Mouse (Mus musculus): ENCODE results near the gene Palm3. TPM values are rescaled to one million over a fixed set of nuclear protein-coding genes. Genes with fewer than 3 reads are reported as not detected.
"Not testable (repeated sequence)": the region's sequence is repeated elsewhere in the genome, so short reads cannot be mapped to it uniquely, and the experiment has no call there.

The Palm3 gene
- total RNA-seq, 2 experiments from 2014 or later: 11.2 to 13.5 TPM

- peak; percentile 53 to 69 for DNase-seq (ENCODE audit: low spot score in 2 of 2)
These were observed 23.6 kb upstream of the Palm3 start, which contains the start of gene Samd1 for GRCm38 (mm10) chr8:83997511-83998141. Samd1 (plus strand) TSS chr8:83997672.

GRCm38 (mm10) chr8:83998231-83999056, 22.8 kb upstream of the Palm3 start:
- peak; percentile 61 to 74 for DNase-seq (ENCODE audit: low spot score in 2 of 2)

GRCm38 (mm10) chr8:83999057-83999705, 22.1 kb upstream of the Palm3 start:
- DNase-seq (ENCODE audit: low spot score in 2 of 2): no peak

GRCm38 (mm10) chr8:83999825-84000224, 21.4 kb upstream of the Palm3 start:
- DNase-seq (ENCODE audit: low spot score in 2 of 2): no peak

- DNase-seq (ENCODE audit: low spot score in 2 of 2): no peak
These were observed 19.8 kb upstream of the Palm3 start, which contains the start of gene 1700067K01Rik for GRCm38 (mm10) chr8:84001281-84002000. 1700067K01Rik (plus strand) TSS chr8:84001502.

- no peak for DNase-seq (ENCODE audit: low spot score in 2 of 2)
These were observed 18.2 kb upstream of the Palm3 start for GRCm38 (mm10) chr8:84002957-84003611.

GRCm38 (mm10) chr8:84003612-84004246, 17.5 kb upstream of the Palm3 start:
- DNase-seq (ENCODE audit: low spot score in 2 of 2): no peak

GRCm38 (mm10) chr8:84004533-84005201, 16.6 kb upstream of the Palm3 start:
- DNase-seq (ENCODE audit: low spot score in 2 of 2): peak; percentile 88 to 93

GRCm38 (mm10) chr8:84005502-84005901, 15.8 kb upstream of the Palm3 start:
- not testable (repeated sequence) for DNase-seq (ENCODE audit: low spot score in 2 of 2)

- no peak for DNase-seq (ENCODE audit: low spot score in 2 of 2)
These were observed 12.9 kb upstream of the Palm3 start for GRCm38 (mm10) chr8:84008362-84008761.

- peak; percentile 85 to 90 for DNase-seq (ENCODE audit: low spot score in 2 of 2)
These were observed 11.4 kb upstream of the Palm3 start for GRCm38 (mm10) chr8:84009876-84010275.

GRCm38 (mm10) chr8:84010625-84011611, 10.4 kb upstream of the Palm3 start:
- peak; percentile 70 to 85 for DNase-seq (ENCODE audit: low spot score in 2 of 2)

GRCm38 (mm10) chr8:84011705-84012498, 9.4 kb upstream of the Palm3 start, which contains the start of gene 2210011C24Rik:
2210011C24Rik (minus strand) TSS chr8:84012171.
- DNase-seq (ENCODE audit: low spot score in 2 of 2): no peak

GRCm38 (mm10) chr8:84012499-84013165, 8.6 kb upstream of the Palm3 start:
- DNase-seq (ENCODE audit: low spot score in 2 of 2): no peak

GRCm38 (mm10) chr8:84015833-84016232, 5.4 kb upstream of the Palm3 start:
- DNase-seq (ENCODE audit: low spot score in 2 of 2): no peak

- no peak for DNase-seq (ENCODE audit: low spot score in 2 of 2)
These were observed 1.5 kb upstream of the Palm3 start for GRCm38 (mm10) chr8:84019738-84020137.

GRCm38 (mm10) chr8:84021569-84021968, 298 bp downstream of the Palm3 start:
- no peak for DNase-seq (ENCODE audit: low spot score in 2 of 2)
